Mouse (Mus musculus) neutrophil, adult 5-6 weeks (primary cell): Measurements from ENCODE around the gene Cyfip2. TPM values are rescaled to one million over a fixed set of nuclear protein-coding genes. Genes with fewer than 3 reads are reported as not detected.

Experiments
- ATAC-seq: fragments of 151-379, 151-347 bp; 2 replicates; pipeline ENCODE4 v1.8.0; 2017; ENCODE audit warnings: mild to moderate bottlenecking, moderate TSS enrichment; ENCODE audit not compliant: insufficient number of reproducible peaks, poor library complexity, low FRiP score, severe bottlenecking; ENCODE audit errors: extremely low read depth
- total RNA-seq: library from RNA; stranded (forward); fragments of 200-1000 nt; gene quantifications from 2 replicates; pipeline ENCODE4 v1.2.3, GENCODE M21; 2017

The Cyfip2 gene
- total RNA-seq, 1 experiment from 2014 or later, result 121 TPM

- no peak for ATAC-seq
Observed at GRCm38 (mm10) chr11:46309808-46310555, 2.7 kb downstream of the Cyfip2 start.

- ATAC-seq, result no peak
Observed at GRCm38 (mm10) chr11:46309111-46309741, 3.4 kb downstream of the Cyfip2 start.

GRCm38 (mm10) chr11:46308271-46308974, 4.2 kb downstream of the Cyfip2 start:
- peak; percentile 26 for ATAC-seq

- no peak for ATAC-seq
Observed at GRCm38 (mm10) chr11:46307768-46308167, 4.9 kb downstream of the Cyfip2 start.

GRCm38 (mm10) chr11:46306776-46307175, 5.9 kb downstream of the Cyfip2 start:
- no peak for ATAC-seq

GRCm38 (mm10) chr11:46305881-46306520, 6.7 kb downstream of the Cyfip2 start:
- no peak for ATAC-seq

GRCm38 (mm10) chr11:46304864-46305710, 7.6 kb downstream of the Cyfip2 start:
- peak; percentile 27 for ATAC-seq

- no peak for ATAC-seq
Observed at GRCm38 (mm10) chr11:46304093-46304492, 8.6 kb downstream of the Cyfip2 start.

- ATAC-seq, result no peak
Observed at GRCm38 (mm10) chr11:46302471-46302870, 10.2 kb downstream of the Cyfip2 start.

- no peak for ATAC-seq
Observed at GRCm38 (mm10) chr11:46301579-46302248, 10.9 kb downstream of the Cyfip2 start.

- no peak for ATAC-seq
Observed at GRCm38 (mm10) chr11:46299901-46300300, 12.8 kb downstream of the Cyfip2 start.

GRCm38 (mm10) chr11:46298889-46299785, 13.5 kb downstream of the Cyfip2 start:
- no peak for ATAC-seq

GRCm38 (mm10) chr11:46294390-46294789, 18.3 kb downstream of the Cyfip2 start:
- ATAC-seq, result no peak

- ATAC-seq, result no peak
Observed at GRCm38 (mm10) chr11:46293491-46293890, 19.2 kb downstream of the Cyfip2 start.

- ATAC-seq, result no peak
Observed at GRCm38 (mm10) chr11:46290988-46291405, 21.7 kb downstream of the Cyfip2 start.

- ATAC-seq, result no peak
Observed at GRCm38 (mm10) chr11:46289561-46289960, 23.1 kb downstream of the Cyfip2 start.

GRCm38 (mm10) chr11:46289022-46289421, 23.6 kb downstream of the Cyfip2 start:
- no peak for ATAC-seq
